Mouse (Mus musculus): Measurements from ENCODE around the gene Ces3a.
"Not testable (repeated sequence)": the region's sequence is repeated elsewhere in the genome, so short reads cannot be mapped to it uniquely, and the experiment has no call there.

- not testable (repeated sequence) for TF ChIP-seq CTCF (IDR thresholded peaks at IDR 0.05; ENCODE audit: low read depth, low read length)
- 0 out of 2 replicates have a peak, but pooled peaks have one; percentile 11 for TF ChIP-seq POLR2A (IDR thresholded peaks at IDR 0.05; ENCODE audit: extremely low read depth, insufficient read depth, low read length)
Measured at GRCm38 (mm10) chr8:105088166-105088565, 39.8 kb downstream of the Ces3a start.
